Mouse (Mus musculus) bone marrow macrophage, adult 2 months (primary cell): Measurements from ENCODE around the gene Smim14.

Experiments used
- CTCF ChIP-seq: IDR thresholded peaks from 2 replicates; pipeline ENCODE4 v1.5.1; 2012; ENCODE audit warnings: low read depth, mild to moderate bottlenecking, low read length, moderate library complexity
- POLR2A ChIP-seq: IDR thresholded peaks from 2 replicates; pipeline ENCODE4 v1.6.1; 2012; ENCODE audit warnings: mild to moderate bottlenecking, low read depth, low read length, borderline replicate concordance

DNA sequence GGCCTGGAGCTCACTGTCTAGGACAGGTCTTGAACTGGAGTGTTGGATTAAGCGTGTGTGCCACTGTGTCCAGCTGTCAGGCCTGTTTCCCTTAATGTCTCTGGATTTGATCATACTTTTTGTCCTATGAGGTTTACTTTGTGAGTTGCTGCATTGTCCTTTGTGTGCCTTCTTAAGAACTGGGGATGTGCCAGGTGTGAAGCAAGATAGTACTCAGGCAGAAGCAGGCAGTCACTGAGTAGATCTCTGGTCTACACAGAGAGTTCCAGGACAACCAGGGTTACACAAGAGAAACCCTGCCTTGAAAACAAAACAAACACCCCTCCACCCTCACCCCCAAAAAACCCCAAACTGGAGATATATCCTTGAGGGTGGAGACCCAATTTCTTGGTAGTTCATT is 12.7 kb upstream of the Smim14 start:
- no peak for TF ChIP-seq CTCF
- TF ChIP-seq POLR2A: no peak
